Mouse (Mus musculus) kidney, adult 2 months (tissue): ENCODE data around the gene Tcf20. TPM values are rescaled to one million over a fixed set of nuclear protein-coding genes. Genes with fewer than 3 reads are reported as not detected.
A peak's percentile ranks its signal among the peaks of the same experiment; 100 is the strongest.

Source experiments
- DNase-seq: peaks from one replicate; pipeline ENCODE4 v3.0.0; 2021
- H3K27ac ChIP-seq: fragments of 200-500 bp; 2 replicates; pipeline ENCODE4 v1.5.1; 2012; ENCODE audit warnings: low read depth, low read length, control low read depth, inconsistent platforms; ENCODE audit not compliant: insufficient read depth
- H3K27me3 ChIP-seq: fragments of 200-500 bp; replicated peaks from 2 replicates; pipeline ENCODE4 v1.6.1; 2012; ENCODE audit warnings: mild to moderate bottlenecking, moderate library complexity, low read length, inconsistent platforms; ENCODE audit not compliant: control insufficient read depth, insufficient read depth
- H3K36me3 ChIP-seq: fragments of 200-500 bp; 2 replicates; pipeline ENCODE4 v1.6.1; 2012; ENCODE audit warnings: mild to moderate bottlenecking, moderate library complexity, low read length, inconsistent platforms; ENCODE audit not compliant: control insufficient read depth, insufficient read depth
- H3K4me1 ChIP-seq: fragments of 200-500 bp; 2 replicates; pipeline ENCODE4 v1.6.1; 2011; ENCODE audit warnings: low read length; ENCODE audit not compliant: control insufficient read depth, insufficient read depth
- H3K4me3 ChIP-seq: fragments of 200-500 bp; 2 replicates; pipeline ENCODE4 v1.5.1; 2011; ENCODE audit warnings: mild to moderate bottlenecking, low read depth, low read length, control low read depth; ENCODE audit not compliant: insufficient read depth
- CTCF ChIP-seq: fragments of 200-500 bp; conservative IDR thresholded peaks from 2 replicates; pipeline ENCODE4 v1.5.1; 2011; ENCODE audit warnings: low read depth, mild to moderate bottlenecking, control low read depth, low read length, moderate library complexity, mixed read lengths; ENCODE audit not compliant: insufficient read depth, insufficient read length
- POLR2A ChIP-seq: fragments of 200-500 bp; IDR thresholded peaks from one replicate; pipeline ENCODE4 v1.6.1; 2011; ENCODE audit warnings: low read depth, low read length, control low read depth
- WGBS: fragments of 180-500 bp; shearing (Covaris S2); methylation state at CpG from one replicate; pipeline ENCODE4 v1.1.7; 2018; 5-methylcytosine and 5-hydroxymethylcytosine counted together
- polyA plus RNA-seq: library from polyadenylated mRNA; depleted of rRNA; stranded (reverse); fragments of >200 nt; gene quantifications from 2 replicates; pipeline ENCODE4 v1.2.3, GENCODE M21; 2012; rRNA removed

Tcf20 gene
- 17.8 and 18.1 TPM in 2 replicates for polyA plus RNA-seq

DNA sequence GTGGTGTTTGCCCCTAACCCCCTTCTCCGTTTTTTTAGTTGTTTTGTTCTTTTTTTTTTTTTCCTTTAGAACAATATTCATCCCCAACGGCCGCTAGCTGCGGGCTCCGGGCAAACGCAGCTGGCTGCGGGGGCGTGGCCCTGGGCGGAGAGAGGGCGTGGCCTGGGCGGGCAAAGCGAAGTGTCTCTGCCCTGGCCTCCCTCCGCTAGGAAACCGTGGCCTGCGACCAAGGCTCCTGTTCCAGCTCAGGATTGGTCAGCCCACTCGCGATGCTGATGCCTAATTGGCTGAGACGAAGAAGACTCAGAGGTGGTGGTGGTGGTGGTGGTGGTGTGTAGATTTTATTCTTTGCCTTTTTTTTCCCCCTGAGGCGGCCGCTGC, at the start of gene Tcf20:
Gene Tcf20, minus strand, starts transcription at position 141 of the 381 bp plus-strand sequence.
- peak; percentile 95 for DNase-seq
- TF ChIP-seq CTCF (no peak), POLR2A (no peak)
- H3K4me3 ChIP-seq, result peak within 1 kb of the TSS; percentile 25
- H3K36me3 ChIP-seq, result no peaks in the 10 kb centered on the region
- H3K27ac ChIP-seq, result no peak within 1 kb of the TSS
- no peaks in the 10 kb centered on the region for H3K4me1 ChIP-seq
- WGBS, result under 1% methylated on average over 20 of the region's 20 CpGs
- 0 out of 2 replicates have a peak, but pooled peaks cover 1% of the 10 kb centered on the region for H3K27me3 ChIP-seq

DNA sequence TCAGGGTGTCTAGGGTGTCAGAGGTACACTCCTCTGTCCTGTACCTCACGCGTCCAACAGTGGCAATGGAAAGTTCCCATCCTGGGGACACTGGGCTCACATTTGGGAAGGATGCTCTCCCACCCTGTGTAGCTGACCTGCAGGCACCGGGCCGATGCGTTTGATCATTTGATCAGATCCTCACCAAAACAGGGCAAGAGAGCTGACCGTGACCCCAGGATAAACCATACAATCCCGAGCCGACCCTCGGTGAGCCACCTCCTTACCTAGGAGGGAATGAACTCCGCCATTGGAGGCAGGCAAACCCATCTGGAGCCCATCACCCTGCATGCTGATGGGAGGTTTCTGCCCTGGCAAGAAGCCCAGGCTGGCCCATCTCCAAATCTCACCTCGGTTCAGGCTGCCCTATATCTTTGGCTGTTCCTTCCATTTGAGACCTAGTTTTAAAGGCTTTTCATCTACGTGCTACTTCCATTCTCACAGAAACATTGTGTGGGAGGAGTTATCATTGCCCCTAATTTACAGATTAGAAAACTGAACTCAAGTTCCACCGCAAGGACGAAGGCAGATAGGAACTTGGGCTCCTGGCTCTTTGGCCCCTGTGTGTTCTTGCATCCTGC, 49.3 kb upstream of the Tcf20 start:
- H3K36me3 ChIP-seq, result no peaks in the 10 kb centered on the region
- H3K4me3 ChIP-seq, result no peak overlapping the region
- no peaks in the 10 kb centered on the region for H3K27me3 ChIP-seq
- DNase-seq, result peak; percentile 37
- H3K4me1 ChIP-seq, result no peaks in the 10 kb centered on the region
- WGBS, result 62% methylated on average over 14 of the region's 14 CpGs
- no peak for TF ChIP-seq CTCF
- TF ChIP-seq POLR2A, result no peak
- no peak overlapping the region for H3K27ac ChIP-seq

DNA sequence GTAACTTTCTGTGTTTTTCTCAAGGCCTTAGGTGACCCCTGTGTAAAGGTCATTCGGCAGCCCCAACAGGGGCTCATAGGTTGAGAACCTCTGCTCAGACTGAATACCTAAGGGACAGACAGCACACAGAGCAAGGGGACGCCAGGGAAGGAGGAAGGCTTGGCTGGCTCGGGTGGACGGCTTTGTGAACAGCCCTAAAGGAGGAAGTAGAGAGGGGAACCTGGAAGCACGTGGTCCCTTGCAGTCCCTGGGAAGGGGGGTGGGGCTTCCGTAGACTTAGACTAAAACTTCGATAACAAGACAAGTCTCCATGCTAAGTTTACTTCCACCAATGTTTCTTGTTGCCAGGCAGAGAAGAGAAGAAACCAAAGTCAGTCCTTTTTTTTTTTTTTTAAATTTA, 48.4 kb upstream of the Tcf20 start:
- 62% methylated on average over 7 of the region's 7 CpGs for WGBS

DNA sequence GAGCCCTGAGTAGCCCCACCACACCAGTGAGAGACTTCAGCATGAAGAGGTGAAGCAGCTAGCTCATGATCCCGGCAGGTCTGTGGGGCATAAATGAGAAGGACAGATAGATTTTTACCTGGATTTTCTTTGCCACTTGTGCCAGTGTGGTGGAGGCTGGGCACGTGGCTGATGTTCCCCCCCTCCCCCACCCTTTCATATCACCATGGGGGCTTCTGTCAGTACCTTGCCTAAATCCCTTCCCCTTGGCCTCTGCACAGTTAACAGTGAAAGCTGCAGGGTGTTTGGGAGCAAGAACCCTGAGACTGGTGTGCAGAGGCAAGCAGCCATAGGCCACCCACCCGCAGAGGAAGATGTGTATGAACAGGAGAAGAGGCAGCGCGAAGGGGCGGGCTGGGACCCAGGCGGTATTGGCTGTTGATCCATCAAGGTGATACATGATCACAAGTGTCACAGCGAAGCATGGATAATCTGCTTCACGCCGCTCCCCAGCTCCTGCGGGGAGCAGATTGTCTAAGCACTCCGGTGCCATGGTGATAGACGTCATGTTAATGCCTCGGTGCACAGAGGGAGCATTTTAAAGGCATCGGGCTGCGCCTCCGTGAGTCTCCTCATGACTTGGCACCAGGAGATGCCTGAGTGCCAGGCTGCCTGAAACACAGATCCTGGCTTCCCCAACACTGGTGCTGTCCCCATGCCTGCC, 46.8 kb upstream of the Tcf20 start:
- Histone ChIP-seq H3K27me3 (no peaks in the 10 kb centered on the region), H3K27ac (no peak overlapping the region), H3K36me3 (no peaks in the 10 kb centered on the region), H3K4me1 (no peaks in the 10 kb centered on the region), H3K4me3 (no peak overlapping the region)
- TF ChIP-seq POLR2A, result no peak
- no peak for TF ChIP-seq CTCF
- no peak for DNase-seq
- WGBS, result 40% methylated on average over 17 of the region's 17 CpGs

More for the DNA sequence above, 48.4 kb upstream of the Tcf20 start:
- DNase-seq, result peak; percentile 41
- no peaks in the 10 kb centered on the region for H3K4me1 ChIP-seq
- no peak overlapping the region for H3K27ac ChIP-seq
- H3K27me3 ChIP-seq, result no peaks in the 10 kb centered on the region
- no peaks in the 10 kb centered on the region for H3K36me3 ChIP-seq
- no peak overlapping the region for H3K4me3 ChIP-seq
- no peak for TF ChIP-seq POLR2A
- TF ChIP-seq CTCF, result no peak

DNA sequence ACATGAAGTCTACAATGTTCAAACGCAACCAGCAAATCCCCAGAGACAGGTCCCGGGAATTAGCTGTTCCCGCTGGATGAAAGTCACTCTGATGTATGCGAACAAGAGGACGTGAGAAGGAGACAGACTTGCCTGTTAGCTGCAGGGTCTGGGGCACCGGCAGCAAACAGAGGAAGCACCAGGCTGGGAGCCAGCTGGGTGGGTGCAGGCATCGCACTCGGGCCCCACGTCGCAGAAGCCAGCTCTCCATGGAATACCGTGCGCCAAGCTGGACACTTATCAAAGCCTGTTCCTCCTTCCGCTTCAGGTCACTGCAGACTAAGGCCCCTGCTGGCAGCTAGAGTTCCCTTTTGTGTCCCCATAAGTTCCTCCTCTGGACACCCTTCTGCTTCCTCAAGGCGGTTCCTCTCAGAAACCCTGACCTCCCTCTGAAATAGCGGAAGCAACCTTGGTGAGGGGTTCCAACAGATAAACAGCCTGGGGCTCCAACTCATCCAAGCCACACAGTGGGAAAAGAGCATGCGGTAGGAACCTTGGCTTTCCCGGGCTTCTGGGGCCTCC, 45.4 kb upstream of the Tcf20 start, which contains the start of gene Nfam1:
Gene Nfam1, minus strand, starts transcription at position 326 of the 561 bp plus-strand sequence.
- Histone ChIP-seq H3K4me1 (no peaks in the 10 kb centered on the region), H3K4me3 (peak within 1 kb of the TSS; percentile 9; the same call in 1 of the 2 replicates)

DNA sequence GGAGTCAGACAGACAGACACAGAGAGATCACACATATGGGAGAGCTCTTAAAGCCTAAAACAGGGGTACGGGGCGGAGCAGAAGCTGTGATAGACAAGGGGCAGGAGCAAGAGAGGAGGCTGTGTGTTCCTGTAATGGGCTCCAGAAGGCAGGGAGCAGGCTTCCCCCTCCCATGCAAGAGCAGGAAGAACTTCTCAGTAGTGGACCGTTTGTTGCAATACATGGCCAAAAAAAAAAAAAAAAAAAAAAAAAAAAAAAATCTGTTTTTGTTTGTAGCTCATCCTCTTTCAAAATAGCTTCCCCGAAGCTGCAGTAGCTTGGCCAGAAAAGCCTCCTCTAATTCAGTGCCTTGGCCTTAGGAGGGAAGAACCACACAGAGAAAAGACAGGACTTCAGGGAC, 43.2 kb upstream of the Tcf20 start:
- no peaks in the 10 kb centered on the region for H3K4me1 ChIP-seq
- 63% methylated on average over 4 of the region's 4 CpGs for WGBS
- no peak for DNase-seq
- H3K27me3 ChIP-seq, result no peaks in the 10 kb centered on the region
- TF ChIP-seq CTCF, result no peak
- no peak for TF ChIP-seq POLR2A
- no peaks in the 10 kb centered on the region for H3K36me3 ChIP-seq
- H3K27ac ChIP-seq, result no peak overlapping the region
- no peak overlapping the region for H3K4me3 ChIP-seq

More for the DNA sequence above, 45.4 kb upstream of the Tcf20 start, which contains the start of gene Nfam1:
- Histone ChIP-seq H3K27ac (no peak within 1 kb of the TSS), H3K27me3 (no peaks in the 10 kb centered on the region), H3K36me3 (no peaks in the 10 kb centered on the region)
- WGBS, result 54% methylated on average over 17 of the region's 17 CpGs
- DNase-seq, result peak; percentile 52
- TF ChIP-seq CTCF (no peak), POLR2A (no peak)
